Mouse (Mus musculus) ES-E14 (cell line): ENCODE measurements around the gene Vgf. TPM values are rescaled to one million over a fixed set of nuclear protein-coding genes. Genes with fewer than 3 reads are reported as not detected.

Experiments
- DNase-seq: peaks from one replicate; pipeline ENCODE4 v3.0.0-alpha.2; 2013; ENCODE audit warnings: low read depth, low spot score
- H3K27ac ChIP-seq: 2 replicates; pipeline ENCODE4 v1.5.1; 2012; ENCODE audit warnings: low read depth, mild to moderate bottlenecking, low read length, moderate library complexity, mixed read lengths; ENCODE audit not compliant: poor library complexity, insufficient read depth, severe bottlenecking
- H3K36me3 ChIP-seq: 2 replicates; pipeline ENCODE4 v1.6.1; 2012; ENCODE audit warnings: mild to moderate bottlenecking, low read length, moderate library complexity, mixed read lengths; ENCODE audit not compliant: control insufficient read depth, poor library complexity, insufficient read depth, severe bottlenecking
- H3K4me1 ChIP-seq, 2 experiments: fragments of 150-350 bp in 1 of 2; sonication (generic) in 1 of 2; 2 replicates each; pipeline ENCODE4 v1.6.1; 2012; ENCODE audit warnings: low read length in 2 of 2, mild to moderate bottlenecking in 1 of 2, mixed read lengths in 1 of 2; ENCODE audit not compliant: control insufficient read depth in 2 of 2, insufficient read depth in 2 of 2, poor library complexity in 1 of 2
- H3K4me3 ChIP-seq, 2 experiments: fragments of 150-350 bp in 1 of 2; sonication (generic) in 1 of 2; 2 replicates each; pipeline ENCODE4 v1.5.1; 2012; ENCODE audit warnings: low read length in 2 of 2, low read depth in 1 of 2, mild to moderate bottlenecking in 1 of 2, mixed read lengths in 1 of 2; ENCODE audit not compliant: insufficient read depth in 1 of 2, poor library complexity in 1 of 2, severe bottlenecking in 1 of 2
- H3K9ac ChIP-seq: 2 replicates; pipeline ENCODE4 v1.6.1; 2012; ENCODE audit warnings: low read depth, mild to moderate bottlenecking, low read length, mixed read lengths; ENCODE audit not compliant: poor library complexity, insufficient read depth, severe bottlenecking
- H3K9me3 ChIP-seq: fragments of 150-350 bp; sonication (generic); 2 replicates; pipeline ENCODE4 v1.6.1; 2012; ENCODE audit warnings: low read depth, mild to moderate bottlenecking, low read length; ENCODE audit not compliant: control insufficient read depth, insufficient read depth
- CHD2 ChIP-seq: IDR thresholded peaks from 2 replicates; pipeline ENCODE4 v1.6.1; 2014; ENCODE audit warnings: mild to moderate bottlenecking, low read depth, low read length, inconsistent platforms
- HCFC1 ChIP-seq: IDR thresholded peaks from 2 replicates; pipeline ENCODE4 v1.6.1; 2012; ENCODE audit warnings: low read length, inconsistent platforms, borderline replicate concordance; ENCODE audit not compliant: insufficient read depth
- MAFK ChIP-seq: IDR thresholded peaks from 2 replicates; pipeline ENCODE4 v1.6.1; 2014; ENCODE audit warnings: mild to moderate bottlenecking, low read depth, low read length, inconsistent platforms; ENCODE audit not compliant: insufficient read depth
- ZC3H11A ChIP-seq: IDR thresholded peaks from 2 replicates; pipeline ENCODE4 v1.6.1; 2012; ENCODE audit warnings: low read depth, mild to moderate bottlenecking, inconsistent platforms, low read length, borderline replicate concordance
- ZNF384 ChIP-seq: IDR thresholded peaks from 2 replicates; pipeline ENCODE4 v1.6.1; 2012; ENCODE audit warnings: low read depth, low read length, inconsistent platforms
- in situ Hi-C, 2 experiments: fragments of 600-800 bp; cut with MboI; formaldehyde crosslinking; loops; one replicate each; pipeline ENCODE4 v1.15.1; 2025; ENCODE audit warnings: low sequenced_read_pairs in 2 of 2, inconsistent platforms in 1 of 2; ENCODE audit not compliant: unreplicated experiment in 2 of 2
- total RNA-seq: library from RNA; depleted of rRNA; stranded (reverse); fragments of 300-350 nt; gene quantifications from 2 replicates; pipeline ENCODE4 v1.2.3, GENCODE M21; 2012

The Vgf gene
- total RNA-seq, 1 experiment, result 45.6 TPM

GRCm38 (mm10) chr5:137007276-137007675 lies 18.9 kb upstream of the Vgf start:
- Histone ChIP-seq H3K9ac (no peak overlapping the region), H3K36me3 (no peaks in the 10 kb centered on the region), H3K4me1 (peaks cover 0 to 6% of the 10 kb centered on the region in 2 experiments; a peak in 1 of 4 replicates), H3K4me3 (no peak overlapping the region), H3K9me3 (no peaks in the 10 kb centered on the region), H3K27ac (no peak overlapping the region)
- DNase-seq, result no peak
- TF ChIP-seq HCFC1 (no peak), ZC3H11A (no peak), CHD2 (no peak), MAFK (no peak), ZNF384 (no peak)
- in situ Hi-C loops, result no loop called here

DNA sequence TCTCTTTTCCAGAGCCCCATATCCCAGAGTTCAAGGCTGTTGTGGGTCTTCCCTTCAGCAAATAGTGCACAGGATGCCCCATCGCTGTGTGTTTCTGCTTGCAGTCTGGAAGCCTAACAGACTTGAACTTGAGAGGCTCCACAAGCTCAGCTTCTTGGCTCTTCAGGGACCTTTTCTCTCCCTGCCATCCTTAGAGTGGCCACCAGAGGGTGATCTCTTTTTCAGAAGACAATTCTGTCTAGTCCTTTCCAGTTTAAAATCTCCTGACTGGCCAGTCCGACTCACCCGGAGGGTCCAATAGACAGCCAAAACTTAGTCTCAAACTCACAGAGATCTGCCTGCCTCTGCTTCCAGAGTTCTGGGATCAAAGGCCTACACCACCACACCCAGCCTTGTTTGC lies 16.2 kb upstream of the Vgf start:
- in situ Hi-C loops, result loop anchor here in 1 of 2 experiments (10.0 kb wide), 1 partner anchor 95 kb away; no protein-coding TSS in a partner anchor
- H3K4me3 ChIP-seq, result no peak overlapping the region
- no peak overlapping the region for H3K27ac ChIP-seq
- no peaks in the 10 kb centered on the region for H3K36me3 ChIP-seq
- H3K9me3 ChIP-seq, result no peaks in the 10 kb centered on the region
- peak; percentile 70 for DNase-seq
- no peak for TF ChIP-seq ZNF384
- TF ChIP-seq HCFC1, result no peak
- no peak for TF ChIP-seq MAFK
- no peak for TF ChIP-seq CHD2
- peak; percentile 4; the same call in 1 of the 2 replicates for TF ChIP-seq ZC3H11A
- H3K4me1 ChIP-seq, result peaks cover 0 to 6% of the 10 kb centered on the region in 2 experiments; a peak in 1 of 4 replicates
- H3K9ac ChIP-seq, result no peak overlapping the region

DNA sequence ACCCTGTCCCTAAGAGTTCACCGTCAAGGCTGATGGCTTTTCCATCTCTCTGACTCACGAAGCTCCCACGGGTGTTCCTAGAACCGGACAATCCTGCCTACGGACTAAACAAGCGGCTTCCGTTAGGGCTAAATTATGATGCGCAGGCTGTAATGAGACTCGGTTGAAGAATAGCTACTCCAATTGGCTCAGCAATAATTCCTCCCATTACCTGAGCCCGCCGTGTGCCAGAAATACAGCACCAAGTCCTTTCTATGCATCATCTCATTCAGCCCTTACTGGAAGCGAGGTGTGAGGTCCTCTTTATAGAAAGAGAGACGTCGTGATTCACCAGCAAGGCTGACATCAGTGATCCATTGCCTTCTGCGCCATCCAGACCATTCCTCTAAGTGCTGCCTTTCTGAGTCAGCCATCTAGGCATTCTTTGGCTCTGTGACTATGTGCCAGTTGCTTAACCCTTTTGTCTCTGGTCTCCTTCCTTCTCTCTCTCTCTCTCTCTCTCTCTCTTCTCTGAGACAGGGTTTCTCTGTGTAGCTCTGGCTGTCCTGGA lies 13.7 kb upstream of the Vgf start:
- H3K9ac ChIP-seq, result no peak overlapping the region
- H3K4me1 ChIP-seq, result peaks cover 0 to 8% of the 10 kb centered on the region in 2 experiments; a peak in 1 of 4 replicates
- no peak for DNase-seq
- no peaks in the 10 kb centered on the region for H3K36me3 ChIP-seq
- TF ChIP-seq ZC3H11A, result no peak
- no peak for TF ChIP-seq CHD2
- no peak for TF ChIP-seq ZNF384
- TF ChIP-seq MAFK, result no peak
- no peak for TF ChIP-seq HCFC1
- H3K4me3 ChIP-seq, result no peak overlapping the region
- no peak overlapping the region for H3K27ac ChIP-seq
- in situ Hi-C loops, result loop anchor here in 1 of 2 experiments (10.0 kb wide), 1 partner anchor 92 kb away; no protein-coding TSS in a partner anchor
- no peaks in the 10 kb centered on the region for H3K9me3 ChIP-seq

DNA sequence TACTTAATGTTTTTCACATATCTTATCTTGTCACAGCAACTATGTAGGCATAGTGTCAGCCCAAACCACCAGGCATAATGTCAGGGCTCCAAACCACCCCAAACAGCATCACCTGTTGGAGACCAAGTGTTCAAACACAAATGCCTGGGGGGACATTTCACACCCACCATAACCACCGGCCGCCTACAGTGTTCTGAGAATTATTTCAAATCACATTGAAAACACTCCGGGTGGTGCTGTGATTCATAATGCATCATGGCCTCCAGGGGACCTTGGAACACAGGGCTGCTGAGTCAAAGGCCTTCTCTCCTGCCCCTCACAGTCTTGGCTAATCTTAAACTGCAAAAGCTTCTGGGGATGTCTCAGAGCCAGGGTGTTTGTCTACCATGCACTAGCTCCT lies 10.3 kb upstream of the Vgf start:
- in situ Hi-C loops, result loop anchor here in 1 of 2 experiments (10.0 kb wide), 1 partner anchor 89 kb away; no protein-coding TSS in a partner anchor
- no peak overlapping the region for H3K4me3 ChIP-seq

More for the DNA sequence above, 10.3 kb upstream of the Vgf start:
- DNase-seq, result no peak
- TF ChIP-seq ZC3H11A, result no peak
- TF ChIP-seq CHD2, result no peak
- no peak for TF ChIP-seq ZNF384
- TF ChIP-seq HCFC1, result no peak
- no peak for TF ChIP-seq MAFK
- H3K9ac ChIP-seq, result no peak overlapping the region
- no peaks in the 10 kb centered on the region for H3K9me3 ChIP-seq
- no peaks in the 10 kb centered on the region for H3K36me3 ChIP-seq
- H3K4me1 ChIP-seq, result 0 out of 4 replicates have a peak, but pooled peaks cover 0 to 2% of the 10 kb centered on the region in 2 experiments
- no peak overlapping the region for H3K27ac ChIP-seq
